Mouse (Mus musculus) megakaryocyte progenitor cell, adult 5-6 weeks (primary cell): ENCODE measurements around the gene Gfap. TPM values are rescaled to one million over a fixed set of nuclear protein-coding genes. Genes with fewer than 3 reads are reported as not detected.

ENCODE experiments used
- ATAC-seq: replicated peaks from 2 replicates; pipeline ENCODE4 v1.8.0; 2016; ENCODE audit warnings: mild to moderate bottlenecking, moderate TSS enrichment, inconsistent platforms; ENCODE audit not compliant: poor library complexity
- total RNA-seq, 2 experiments: library from RNA; stranded (forward) in 1 of 2; stranded (reverse) in 1 of 2; fragments of 157-497, 149-512 nt in 1 of 2; fragments of 200-1000 nt in 1 of 2; gene quantifications; 2 replicates each; pipeline versions ENCODE4 v1.2.3 to v1.2.4; 2015 to 2017

The Gfap gene
- total RNA-seq, 2 experiments from 2014 or later = not detected

DNA sequence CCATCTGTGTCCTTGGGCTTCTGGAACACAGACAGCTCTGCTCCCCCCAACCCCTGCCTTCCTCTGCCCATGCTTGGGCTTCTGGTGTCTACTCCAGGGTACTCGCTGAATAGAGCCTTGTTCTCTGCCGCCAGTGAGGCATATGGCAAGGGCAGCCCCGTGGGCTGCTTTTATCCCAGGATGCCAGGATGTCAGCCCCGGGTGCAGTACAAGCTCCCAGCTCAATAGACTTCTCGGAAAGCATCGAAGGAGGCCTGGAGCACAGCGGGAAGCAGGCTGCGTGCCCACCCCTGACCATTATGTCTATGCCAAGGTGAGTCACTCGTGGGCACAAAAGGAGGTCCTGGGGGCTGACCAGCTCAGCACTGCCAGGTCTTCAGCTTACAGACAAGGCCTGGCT lies 2.3 kb downstream of the Gfap start:
- no peak for ATAC-seq

GRCm38 (mm10) chr11:102896641-102897040 lies 4.1 kb downstream of the Gfap start:
- ATAC-seq = no peak

GRCm38 (mm10) chr11:102895779-102896178 lies 4.9 kb downstream of the Gfap start:
- peak; percentile 77 for ATAC-seq

- ATAC-seq = no peak
Observed at GRCm38 (mm10) chr11:102894716-102895115, 6.0 kb downstream of the Gfap start.

- peak; percentile 88 for ATAC-seq
Observed at GRCm38 (mm10) chr11:102893015-102893651, 7.6 kb downstream of the Gfap start.

DNA sequence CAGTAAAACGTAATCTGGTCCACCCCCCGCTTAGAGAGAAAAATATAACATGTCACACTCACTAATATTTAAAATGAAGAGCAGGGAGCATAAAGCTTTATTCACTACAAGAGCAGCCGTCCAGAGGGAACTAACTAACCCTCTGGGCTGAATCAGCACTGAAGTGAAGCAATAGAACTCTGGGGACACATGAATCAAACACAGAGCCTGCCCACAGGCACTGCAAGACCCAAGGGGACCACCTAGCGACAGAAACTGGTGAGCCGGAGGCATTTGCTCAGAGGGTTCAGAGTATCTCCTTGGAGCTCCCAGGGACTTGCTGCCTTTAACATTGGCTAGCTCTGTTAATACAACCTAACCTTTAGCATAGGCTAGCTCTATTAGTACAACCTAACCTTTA lies 10.6 kb downstream of the Gfap start:
- no peak for ATAC-seq

GRCm38 (mm10) chr11:102888135-102888534 lies 12.6 kb downstream of the Gfap start:
- ATAC-seq = no peak

GRCm38 (mm10) chr11:102887433-102887832 lies 13.3 kb downstream of the Gfap start:
- no peak for ATAC-seq

- ATAC-seq = no peak
Observed at GRCm38 (mm10) chr11:102884616-102885219, 16.0 kb downstream of the Gfap start, which contains the start of gene Fam187a. Fam187a (plus strand) TSS chr11:102885169.

DNA sequence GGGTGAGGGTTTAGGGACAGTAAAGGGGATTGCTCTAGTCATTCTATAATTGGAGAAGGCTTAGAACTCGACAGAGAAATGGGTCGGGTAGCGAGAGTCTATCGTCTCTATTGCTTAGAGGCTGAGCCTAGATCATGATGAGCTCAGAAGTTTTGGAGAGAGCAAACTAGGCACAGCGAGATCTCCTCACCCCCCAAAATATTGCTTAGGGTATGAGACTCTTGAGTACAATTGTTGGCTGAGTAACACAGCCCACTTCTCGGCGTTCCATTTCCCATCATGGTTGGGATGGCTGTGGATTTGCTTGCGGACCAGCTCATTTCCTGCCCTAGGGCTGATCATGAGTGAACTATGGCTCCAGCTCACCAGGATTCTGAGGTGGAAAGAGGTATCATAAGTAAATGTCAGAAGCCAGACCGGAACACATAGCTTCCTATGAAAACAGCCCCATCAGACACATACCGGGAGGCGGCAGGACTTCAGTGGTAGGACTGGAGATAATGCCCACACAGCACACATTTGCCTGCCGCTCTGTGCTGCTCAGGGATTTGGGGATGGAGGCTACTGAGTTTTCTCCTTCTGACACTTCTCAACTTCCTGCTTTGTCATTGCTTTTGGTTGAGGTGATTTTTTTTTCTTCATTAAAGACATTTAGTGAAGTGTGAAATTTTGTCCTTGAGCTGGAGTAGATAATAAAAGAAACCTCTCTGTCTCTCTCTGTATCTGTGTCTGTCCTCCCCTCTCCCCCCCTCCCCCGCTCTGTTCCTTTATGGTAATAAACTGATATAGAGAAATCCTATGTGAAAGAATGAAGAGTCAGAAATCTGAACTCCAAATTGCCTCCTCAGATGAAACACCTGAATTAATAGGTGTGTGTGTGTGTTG lies 19.2 kb downstream of the Gfap start:
- ATAC-seq = peak; percentile 22

DNA sequence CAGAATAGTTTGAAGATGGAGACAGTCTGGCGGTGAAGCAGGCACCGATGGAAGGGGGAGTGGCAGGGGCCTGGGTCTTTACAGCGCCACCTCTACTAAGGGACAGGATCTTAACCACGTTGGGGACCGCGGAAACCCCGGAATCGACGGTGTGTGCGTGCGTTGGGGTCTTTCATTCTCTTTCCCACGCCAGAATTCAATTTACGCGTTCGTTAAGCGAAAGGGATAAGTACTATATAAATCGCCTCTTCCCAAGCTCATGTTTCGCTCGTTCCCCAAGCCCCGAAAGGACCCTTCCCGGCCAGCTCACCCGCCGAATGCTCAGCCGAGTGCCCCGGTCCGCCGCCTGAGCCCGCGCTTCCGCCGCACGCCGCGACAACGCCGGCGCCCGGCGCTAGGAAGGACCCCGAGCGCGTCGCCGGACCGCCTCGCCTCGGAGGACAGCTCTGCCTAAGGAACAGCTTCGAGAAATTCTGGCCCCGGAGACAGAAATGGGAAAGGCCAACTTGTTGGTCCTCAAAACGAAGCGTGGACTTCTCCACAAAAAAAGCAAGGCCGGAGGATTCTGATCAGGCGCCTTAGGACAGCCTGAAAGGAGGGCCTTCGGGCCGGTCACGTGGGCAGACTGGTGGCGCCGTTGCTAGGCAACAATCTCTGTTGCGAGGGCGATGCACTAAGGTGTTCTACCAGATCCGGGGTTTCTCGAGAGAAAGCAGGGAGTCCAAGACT lies 20.0 kb downstream of the Gfap start, which contains the start of the genes Eftud2 and Ccdc103:
TSS of gene Eftud2 (minus strand) at position 401 of the 729 bp plus-strand sequence.
TSS of gene Ccdc103 (plus strand) at position 620 of the 729 bp plus-strand sequence.
- peak; percentile 88 for ATAC-seq

- no peak for ATAC-seq
Observed at GRCm38 (mm10) chr11:102879558-102879957, 21.2 kb downstream of the Gfap start.

DNA sequence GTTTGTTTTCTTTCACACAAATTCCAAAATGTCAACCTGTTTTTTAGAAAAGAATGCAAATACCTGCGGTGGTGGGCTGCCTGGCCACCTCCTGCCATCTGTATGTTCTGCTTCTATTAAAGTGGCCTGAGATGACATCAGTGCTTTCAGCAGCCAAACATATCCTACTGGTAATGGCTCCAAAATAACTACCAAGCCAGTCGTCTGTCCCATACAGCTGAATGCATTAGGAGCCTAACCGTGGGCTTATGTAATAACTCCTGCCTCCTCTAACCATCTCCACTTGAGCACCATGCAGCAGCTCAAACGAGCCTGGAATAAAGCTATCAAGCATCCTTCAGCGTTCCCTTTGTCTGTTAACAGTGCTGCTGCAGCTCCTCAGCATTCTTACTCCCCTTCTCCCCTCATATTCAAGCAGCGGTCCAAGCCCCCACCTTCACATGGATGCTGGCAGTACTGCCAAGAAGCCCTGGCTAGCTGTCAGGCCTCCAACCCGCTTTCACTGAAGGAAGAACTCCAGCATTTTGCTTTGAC lies 25.8 kb downstream of the Gfap start:
- ATAC-seq = no peak

- peak; percentile 72 for ATAC-seq
Observed at GRCm38 (mm10) chr11:102864272-102864671, 36.4 kb downstream of the Gfap start.

DNA sequence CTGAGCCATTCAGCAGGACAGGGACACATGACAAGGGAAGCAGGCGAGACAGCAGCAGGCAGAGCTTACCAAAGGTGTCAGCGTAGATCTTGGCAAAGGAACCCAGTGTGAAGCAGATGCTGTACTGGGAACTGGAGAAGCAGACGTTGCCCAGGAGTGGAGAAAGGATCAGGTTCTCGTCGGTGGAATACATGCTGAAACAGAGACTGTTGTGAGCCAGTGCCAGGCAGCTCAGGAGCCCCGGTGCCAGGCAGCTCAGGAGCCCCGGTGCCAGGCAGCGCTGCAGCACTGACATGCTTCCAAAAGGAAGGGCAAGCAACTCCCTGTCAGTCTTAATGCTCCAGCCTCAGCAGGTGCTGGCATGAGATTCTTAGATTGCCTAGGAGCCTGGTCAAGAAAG lies 40.8 kb downstream of the Gfap start:
- ATAC-seq = no peak

- ATAC-seq = no peak
Observed at GRCm38 (mm10) chr11:102858951-102859350, 41.8 kb downstream of the Gfap start.

DNA sequence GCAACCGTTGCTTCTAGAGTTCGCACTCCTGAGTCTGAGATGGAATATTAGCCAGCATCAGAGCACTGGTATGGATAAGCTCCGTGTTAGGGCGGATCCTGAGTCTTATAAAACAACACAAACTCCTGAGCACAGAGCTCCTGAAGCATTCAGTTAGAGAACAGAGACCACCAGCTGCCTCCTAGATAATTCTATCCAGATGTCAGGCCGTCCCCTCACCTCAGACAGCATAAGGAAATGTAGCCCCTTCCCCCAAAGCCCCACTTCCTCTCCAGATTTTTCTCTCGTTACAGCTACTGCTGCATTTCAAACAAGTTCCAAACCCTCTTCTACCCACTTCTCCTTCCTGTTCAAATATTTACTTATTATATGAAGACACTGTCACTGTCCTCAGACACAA lies 44.8 kb downstream of the Gfap start:
- no peak for ATAC-seq

- no peak for ATAC-seq
Observed at GRCm38 (mm10) chr11:102853760-102854159, 47.0 kb downstream of the Gfap start.

- ATAC-seq = peak; percentile 69
Observed at GRCm38 (mm10) chr11:102851883-102852282, 48.8 kb downstream of the Gfap start.

GRCm38 (mm10) chr11:102845926-102846325 lies 54.8 kb downstream of the Gfap start:
- ATAC-seq = no peak
